Mouse (Mus musculus) hindbrain, embryonic 15.5 days (tissue): ENCODE measurements at regions not wholly inside any gene's neighbourhood (a gene's known extent, or its start where the extent isn't known, plus 50 kb on each side); places are given as distances from the start of the nearest gene placed in this dataset.

ENCODE experiments used
- ATAC-seq: fragments of 200-750 bp; cut with Nextera tagmentation; 2 replicates; pipeline ENCODE4 v1.8.0; 2017; ENCODE audit warnings: low read depth, moderate number of reproducible peaks, moderate TSS enrichment; ENCODE audit not compliant: low FRiP score
- H3K27ac ChIP-seq: fragments of 300-500 bp; sonication (generic); replicated peaks from 2 replicates; pipeline ENCODE4 v1.5.1; 2015; ENCODE audit warnings: mild to moderate bottlenecking, inconsistent platforms
- H3K27me3 ChIP-seq: fragments of 300-500 bp; sonication (generic); 2 replicates; pipeline ENCODE4 v1.6.1; 2015; ENCODE audit warnings: control low read depth, inconsistent platforms
- H3K36me3 ChIP-seq: fragments of 300-500 bp; sonication (generic); 2 replicates; pipeline ENCODE4 v1.6.1; 2015; ENCODE audit warnings: control low read depth, inconsistent platforms
- H3K4me1 ChIP-seq: fragments of 300-500 bp; sonication (generic); replicated peaks from 2 replicates; pipeline ENCODE4 v1.6.1; 2015; ENCODE audit warnings: control low read depth, inconsistent platforms
- H3K4me2 ChIP-seq: fragments of 300-500 bp; sonication (generic); 2 replicates; pipeline ENCODE4 v1.6.1; 2015; ENCODE audit warnings: moderate library complexity, mild to moderate bottlenecking, inconsistent platforms
- H3K4me3 ChIP-seq: fragments of 300-500 bp; sonication (generic); 2 replicates; pipeline ENCODE4 v1.5.1; 2015; ENCODE audit warnings: mild to moderate bottlenecking, inconsistent platforms
- H3K9ac ChIP-seq: fragments of 300-500 bp; sonication (generic); 2 replicates; pipeline ENCODE4 v1.6.1; 2015; ENCODE audit warnings: inconsistent platforms
- H3K9me3 ChIP-seq: fragments of 300-500 bp; sonication (generic); 2 replicates; pipeline ENCODE4 v1.6.1; 2016; ENCODE audit warnings: control low read depth, inconsistent platforms
- WGBS: fragments of 180-500 bp; shearing (Covaris S2); methylation state at CpG from one replicate; pipeline ENCODE4 v1.1.7; 2015; 5-methylcytosine and 5-hydroxymethylcytosine counted together

DNA sequence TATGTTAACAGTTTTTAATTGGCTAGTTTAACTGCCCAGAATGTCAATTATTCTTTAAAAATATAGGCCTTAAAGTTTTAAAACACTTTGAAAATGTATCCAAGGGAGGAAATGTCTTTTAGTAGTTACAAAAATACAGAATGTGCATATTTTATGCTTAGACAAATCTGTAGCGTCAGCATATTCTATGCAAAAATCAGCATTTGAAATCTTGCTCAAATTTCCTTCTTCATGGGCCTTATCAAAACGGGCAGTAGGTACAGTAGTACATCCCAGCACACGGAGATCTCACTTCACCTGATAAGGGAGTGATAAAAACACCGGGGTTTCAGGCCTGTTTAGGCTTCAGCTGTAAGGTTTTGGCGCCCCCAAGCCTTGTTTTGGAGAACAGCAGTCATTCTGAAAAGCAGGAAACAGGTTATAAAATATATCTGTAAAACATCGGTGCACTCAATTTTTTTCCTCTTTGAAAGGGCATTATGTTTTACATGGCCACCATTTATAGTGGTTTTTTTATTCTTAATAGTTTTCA lies 435.7 kb upstream of the Adgrl4 start:
- Histone ChIP-seq H3K9me3 (no peaks in the 10 kb centered on the region), H3K27me3 (no peaks in the 10 kb centered on the region), H3K27ac (no peak overlapping the region), H3K4me1 (no peaks in the 10 kb centered on the region), H3K4me2 (no peak overlapping the region), H3K36me3 (no peaks in the 10 kb centered on the region), H3K4me3 (no peak overlapping the region), H3K9ac (no peak overlapping the region)
- ATAC-seq, result peak; percentile 56; the same call in 1 of the 2 replicates
- WGBS, result 28% methylated on average over 6 of the region's 6 CpGs

GRCm38 (mm10) chr3:151003524-151003923 lies 434.2 kb upstream of the Adgrl4 start:
- no peak overlapping the region for H3K4me3 ChIP-seq
- H3K4me1 ChIP-seq, result no peaks in the 10 kb centered on the region
- no peak overlapping the region for H3K27ac ChIP-seq
- no peaks in the 10 kb centered on the region for H3K27me3 ChIP-seq
- H3K9ac ChIP-seq, result no peak overlapping the region
- H3K9me3 ChIP-seq, result no peaks in the 10 kb centered on the region
- H3K4me2 ChIP-seq, result no peak overlapping the region
- no peaks in the 10 kb centered on the region for H3K36me3 ChIP-seq
- 73% methylated on average over 3 of the region's 3 CpGs for WGBS
- ATAC-seq, result no peak

- Histone ChIP-seq H3K4me1 (no peaks in the 10 kb centered on the region), H3K4me3 (no peak overlapping the region), H3K9me3 (no peaks in the 10 kb centered on the region), H3K36me3 (no peaks in the 10 kb centered on the region), H3K4me2 (no peak overlapping the region), H3K9ac (no peak overlapping the region), H3K27ac (no peak overlapping the region), H3K27me3 (no peaks in the 10 kb centered on the region)
- 79% methylated on average over 6 of the region's 6 CpGs for WGBS
- ATAC-seq, result no peak
Measured at GRCm38 (mm10) chr3:151003990-151004389, 433.7 kb upstream of the Adgrl4 start.

- ATAC-seq, result no peak
- no peaks in the 10 kb centered on the region for H3K27me3 ChIP-seq
- WGBS, result 71% methylated on average over 3 of the region's 3 CpGs
Measured at GRCm38 (mm10) chr3:151020014-151020413, 417.7 kb upstream of the Adgrl4 start.

GRCm38 (mm10) chr3:151057491-151057890 lies 380.2 kb upstream of the Adgrl4 start:
- H3K27me3 ChIP-seq, result no peaks in the 10 kb centered on the region
- no peak for ATAC-seq
- no peak overlapping the region for H3K9ac ChIP-seq
- H3K4me1 ChIP-seq, result no peaks in the 10 kb centered on the region
- no peaks in the 10 kb centered on the region for H3K36me3 ChIP-seq
- no peaks in the 10 kb centered on the region for H3K9me3 ChIP-seq
- H3K4me2 ChIP-seq, result no peak overlapping the region
- H3K27ac ChIP-seq, result no peak overlapping the region
- H3K4me3 ChIP-seq, result no peak overlapping the region
- WGBS, result 71% methylated on average over 3 of the region's 3 CpGs

More at GRCm38 (mm10) chr3:151020014-151020413, 417.7 kb upstream of the Adgrl4 start:
- no peak overlapping the region for H3K4me3 ChIP-seq
- no peaks in the 10 kb centered on the region for H3K36me3 ChIP-seq
- H3K9ac ChIP-seq, result no peak overlapping the region
- H3K4me2 ChIP-seq, result no peak overlapping the region
- H3K9me3 ChIP-seq, result no peaks in the 10 kb centered on the region
- H3K27ac ChIP-seq, result no peak overlapping the region
- no peaks in the 10 kb centered on the region for H3K4me1 ChIP-seq

GRCm38 (mm10) chr3:151072322-151072721 lies 365.4 kb upstream of the Adgrl4 start:
- Histone ChIP-seq H3K27me3 (no peaks in the 10 kb centered on the region), H3K9ac (no peak overlapping the region), H3K36me3 (no peaks in the 10 kb centered on the region), H3K27ac (no peak overlapping the region), H3K9me3 (no peaks in the 10 kb centered on the region), H3K4me2 (no peak overlapping the region), H3K4me3 (no peak overlapping the region), H3K4me1 (no peaks in the 10 kb centered on the region)
- no peak for ATAC-seq

DNA sequence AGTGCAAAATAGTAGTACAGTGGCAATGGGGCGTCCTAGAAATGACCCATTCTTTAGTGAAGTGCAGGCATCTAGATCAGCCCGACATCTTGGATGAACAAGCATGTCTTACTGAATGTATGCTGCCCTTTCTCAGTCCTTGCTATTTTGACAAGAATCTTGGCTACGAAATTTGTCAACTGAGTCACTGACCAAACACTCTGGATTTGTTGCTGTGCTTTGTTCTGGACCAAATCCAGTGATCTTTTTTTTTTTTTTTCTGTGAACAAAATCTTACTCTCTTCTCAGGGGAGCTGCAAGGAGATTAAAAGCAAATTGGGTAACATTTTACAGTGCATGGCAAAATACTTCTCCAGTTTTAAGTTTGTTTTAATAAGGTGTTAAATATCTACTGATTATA lies 320.9 kb upstream of the Adgrl4 start:
- whole genome bisulfite sequencing, result 75% methylated on average over 3 of the region's 3 CpGs
- H3K27me3 ChIP-seq, result no peaks in the 10 kb centered on the region
- H3K4me1 ChIP-seq, result no peaks in the 10 kb centered on the region
- H3K9ac ChIP-seq, result no peak overlapping the region
- no peak overlapping the region for H3K27ac ChIP-seq
- H3K4me3 ChIP-seq, result no peak overlapping the region
- no peak overlapping the region for H3K4me2 ChIP-seq
- no peaks in the 10 kb centered on the region for H3K36me3 ChIP-seq
- no peak for ATAC-seq
- no peaks in the 10 kb centered on the region for H3K9me3 ChIP-seq

- Histone ChIP-seq H3K4me3 (no peak overlapping the region), H3K9ac (no peak overlapping the region), H3K4me1 (no peaks in the 10 kb centered on the region), H3K4me2 (no peak overlapping the region), H3K36me3 (no peaks in the 10 kb centered on the region), H3K27ac (no peak overlapping the region), H3K27me3 (no peaks in the 10 kb centered on the region), H3K9me3 (no peaks in the 10 kb centered on the region)
- ATAC-seq, result peak; percentile 81
- WGBS, result 32% methylated on average over 3 of the region's 3 CpGs
Measured at GRCm38 (mm10) chr3:151117583-151118041, 320.1 kb upstream of the Adgrl4 start.

GRCm38 (mm10) chr3:151124131-151124530 lies 313.6 kb upstream of the Adgrl4 start:
- 73% methylated on average over 5 of the region's 5 CpGs for WGBS
- no peak for ATAC-seq

GRCm38 (mm10) chr3:151146889-151147288 lies 290.8 kb upstream of the Adgrl4 start:
- H3K4me3 ChIP-seq, result no peak overlapping the region
- H3K9me3 ChIP-seq, result no peaks in the 10 kb centered on the region
- H3K9ac ChIP-seq, result no peak overlapping the region
- no peaks in the 10 kb centered on the region for H3K4me1 ChIP-seq
- H3K27ac ChIP-seq, result no peak overlapping the region
- no peak for ATAC-seq
- H3K27me3 ChIP-seq, result no peaks in the 10 kb centered on the region
- WGBS, result 89% methylated on average over 2 of the region's 2 CpGs
- H3K4me2 ChIP-seq, result no peak overlapping the region
- H3K36me3 ChIP-seq, result no peaks in the 10 kb centered on the region

More at GRCm38 (mm10) chr3:151124131-151124530, 313.6 kb upstream of the Adgrl4 start:
- no peak overlapping the region for H3K27ac ChIP-seq
- H3K27me3 ChIP-seq, result no peaks in the 10 kb centered on the region
- no peaks in the 10 kb centered on the region for H3K9me3 ChIP-seq
- H3K4me1 ChIP-seq, result no peaks in the 10 kb centered on the region
- H3K4me2 ChIP-seq, result no peak overlapping the region
- no peak overlapping the region for H3K9ac ChIP-seq
- H3K4me3 ChIP-seq, result no peak overlapping the region
- no peaks in the 10 kb centered on the region for H3K36me3 ChIP-seq

DNA sequence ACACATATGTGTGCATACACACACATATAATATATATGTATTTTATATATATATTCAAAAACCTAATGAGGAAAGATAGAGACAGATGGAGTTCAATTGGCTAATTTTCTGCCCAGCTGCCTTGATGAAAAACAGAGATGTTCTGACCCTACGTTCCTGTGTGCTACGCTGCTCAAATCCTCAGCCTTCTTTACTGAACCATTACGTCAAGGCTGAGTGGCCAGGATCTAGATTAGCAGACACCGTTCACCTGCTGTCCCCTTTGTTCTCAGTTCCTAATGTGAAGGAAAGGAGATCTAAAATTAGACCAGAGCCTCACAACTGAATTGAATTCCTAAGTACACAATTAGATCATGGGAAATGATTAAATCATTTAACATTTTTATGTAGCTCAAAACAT lies 284.3 kb upstream of the Adgrl4 start:
- ATAC-seq, result no peak
- Histone ChIP-seq H3K4me2 (no peak overlapping the region), H3K36me3 (no peaks in the 10 kb centered on the region), H3K4me1 (no peaks in the 10 kb centered on the region), H3K4me3 (no peak overlapping the region), H3K27ac (no peak overlapping the region), H3K27me3 (no peaks in the 10 kb centered on the region), H3K9ac (no peak overlapping the region), H3K9me3 (no peaks in the 10 kb centered on the region)
- 28% methylated on average over 4 of the region's 4 CpGs for WGBS

DNA sequence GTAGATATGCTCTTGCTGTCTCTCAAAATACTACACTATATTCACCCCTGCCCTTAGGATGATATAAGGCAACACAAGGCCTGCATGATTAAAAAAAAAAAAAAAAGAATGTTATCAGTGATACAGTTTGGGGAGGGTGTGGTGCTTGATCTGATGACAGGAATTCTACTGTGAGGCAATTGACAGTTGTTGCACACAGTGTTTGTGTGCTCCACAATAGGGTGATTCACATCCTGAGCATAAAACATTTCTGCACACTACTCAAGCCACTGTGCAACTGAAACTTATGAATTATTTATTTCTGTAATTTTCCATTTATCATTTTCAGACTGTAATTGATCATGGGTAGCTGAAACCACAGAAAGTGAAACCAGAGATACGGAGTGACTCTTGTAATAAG lies 277.2 kb upstream of the Adgrl4 start:
- H3K4me3 ChIP-seq, result no peak overlapping the region
- no peak overlapping the region for H3K4me2 ChIP-seq
- H3K4me1 ChIP-seq, result no peaks in the 10 kb centered on the region
- no peak overlapping the region for H3K27ac ChIP-seq
- ATAC-seq, result no peak
- H3K9me3 ChIP-seq, result no peaks in the 10 kb centered on the region
- no peak overlapping the region for H3K9ac ChIP-seq
- no peaks in the 10 kb centered on the region for H3K36me3 ChIP-seq
- WGBS, result 70% methylated on average over 1 of the region's 1 CpGs
- no peaks in the 10 kb centered on the region for H3K27me3 ChIP-seq

GRCm38 (mm10) chr3:151182132-151182531 lies 255.6 kb upstream of the Adgrl4 start:
- H3K36me3 ChIP-seq, result no peaks in the 10 kb centered on the region
- WGBS, result 47% methylated on average over 2 of the region's 2 CpGs
- no peak overlapping the region for H3K4me2 ChIP-seq
- H3K4me3 ChIP-seq, result no peak overlapping the region
- no peak for ATAC-seq
- no peak overlapping the region for H3K9ac ChIP-seq
- H3K4me1 ChIP-seq, result no peaks in the 10 kb centered on the region
- no peak overlapping the region for H3K27ac ChIP-seq
- no peaks in the 10 kb centered on the region for H3K9me3 ChIP-seq
- H3K27me3 ChIP-seq, result no peaks in the 10 kb centered on the region
